Mouse (Mus musculus) small intestine, adult 2 months (tissue): Measurements from ENCODE around the gene Zfhx3. TPM values are rescaled to one million over a fixed set of nuclear protein-coding genes. Genes with fewer than 3 reads are reported as not detected.

ENCODE experiments used
- H3K27ac ChIP-seq: fragments of 200-500 bp; 2 replicates; pipeline ENCODE4 v1.5.1; 2012; ENCODE audit warnings: low read depth, low read length, control low read depth, inconsistent platforms; ENCODE audit not compliant: insufficient read depth
- H3K27me3 ChIP-seq: fragments of 200-500 bp; 2 replicates; pipeline ENCODE4 v1.6.1; 2012; ENCODE audit warnings: mild to moderate bottlenecking, moderate library complexity, low read length, inconsistent platforms; ENCODE audit not compliant: control insufficient read depth, insufficient read depth
- H3K36me3 ChIP-seq: fragments of 200-500 bp; 2 replicates; pipeline ENCODE4 v1.6.1; 2012; ENCODE audit warnings: mild to moderate bottlenecking, low read length, control low read depth, inconsistent platforms; ENCODE audit not compliant: control insufficient read depth, insufficient read depth
- H3K4me1 ChIP-seq: fragments of 200-500 bp; 2 replicates; pipeline ENCODE4 v1.6.1; 2012; ENCODE audit warnings: low read length, inconsistent platforms, mixed read lengths; ENCODE audit not compliant: control insufficient read depth, insufficient read depth, insufficient read length
- H3K4me3 ChIP-seq: fragments of 200-500 bp; 2 replicates; pipeline ENCODE4 v1.5.1; 2012; ENCODE audit warnings: low read depth, mild to moderate bottlenecking, control low read depth, inconsistent platforms, low read length, moderate library complexity
- CTCF ChIP-seq: fragments of 200-500 bp; IDR thresholded peaks from 2 replicates; pipeline ENCODE4 v1.5.1; 2012; ENCODE audit warnings: low read depth, mild to moderate bottlenecking, control low read depth, inconsistent platforms, low read length, moderate library complexity, mixed read lengths; ENCODE audit not compliant: insufficient replicate concordance, insufficient read length; ENCODE audit errors: extremely low read depth
- POLR2A ChIP-seq: fragments of 200-500 bp; IDR thresholded peaks from 2 replicates; pipeline ENCODE4 v1.6.1; 2012; ENCODE audit warnings: low read depth, mild to moderate bottlenecking, control low read depth, inconsistent platforms, low read length, moderate library complexity
- WGBS: fragments of 180-500 bp; shearing (Covaris S2); methylation state at CpG from one replicate; pipeline ENCODE4 v1.1.7; 2018; 5-methylcytosine and 5-hydroxymethylcytosine counted together
- polyA plus RNA-seq: library from polyadenylated mRNA; depleted of rRNA; stranded (reverse); fragments of >200 nt; gene quantifications from 2 replicates; pipeline ENCODE4 v1.2.3, GENCODE M21; 2012

Zfhx3 gene
- polyA plus RNA-seq, 1 experiment: 2.0 TPM

GRCm38 (mm10) chr8:108708833-108709387, 766.5 kb downstream of the Zfhx3 start:
- TF ChIP-seq CTCF: no peak
- no peak for TF ChIP-seq POLR2A

GRCm38 (mm10) chr8:108709441-108709840, 767.0 kb downstream of the Zfhx3 start:
- TF ChIP-seq POLR2A (no peak), CTCF (no peak)
- no peaks in the 10 kb centered on the region for H3K36me3 ChIP-seq
- 74% methylated on average over 2 of the region's 2 CpGs for WGBS
- H3K4me1 ChIP-seq: peaks cover 3% of the 10 kb centered on the region
- no peak overlapping the region for H3K27ac ChIP-seq
- H3K27me3 ChIP-seq: peaks cover 7% of the 10 kb centered on the region; the same call in 1 of the 2 replicates
- H3K4me3 ChIP-seq: no peak overlapping the region

More at GRCm38 (mm10) chr8:108708833-108709387, 766.5 kb downstream of the Zfhx3 start:
- no peaks in the 10 kb centered on the region for H3K36me3 ChIP-seq
- H3K27me3 ChIP-seq: peaks cover 9% of the 10 kb centered on the region; the same call in 1 of the 2 replicates
- H3K4me3 ChIP-seq: no peak overlapping the region
- H3K4me1 ChIP-seq: peaks cover 3% of the 10 kb centered on the region
- no peak overlapping the region for H3K27ac ChIP-seq
- WGBS: 56% methylated on average over 8 of the region's 8 CpGs

GRCm38 (mm10) chr8:108709928-108710606, 767.6 kb downstream of the Zfhx3 start:
- 91% methylated on average over 13 of the region's 13 CpGs for WGBS
- no peaks in the 10 kb centered on the region for H3K36me3 ChIP-seq
- H3K27ac ChIP-seq: no peak overlapping the region
- peaks cover 2% of the 10 kb centered on the region; the same call in 1 of the 2 replicates for H3K27me3 ChIP-seq
- TF ChIP-seq POLR2A (no peak), CTCF (no peak)
- H3K4me3 ChIP-seq: no peak overlapping the region
- peaks cover 4% of the 10 kb centered on the region for H3K4me1 ChIP-seq

GRCm38 (mm10) chr8:108710607-108711489, 768.4 kb downstream of the Zfhx3 start:
- WGBS: 63% methylated on average over 8 of the region's 8 CpGs
- peaks cover 2% of the 10 kb centered on the region; the same call in 1 of the 2 replicates for H3K27me3 ChIP-seq
- H3K4me3 ChIP-seq: no peak overlapping the region
- no peaks in the 10 kb centered on the region for H3K36me3 ChIP-seq
- 0 out of 2 replicates have a peak overlapping the region, but pooled peaks have one; percentile 26 for H3K27ac ChIP-seq
- H3K4me1 ChIP-seq: peaks cover 7% of the 10 kb centered on the region
- TF ChIP-seq POLR2A: no peak
- no peak for TF ChIP-seq CTCF

GRCm38 (mm10) chr8:108711490-108711793, 769.0 kb downstream of the Zfhx3 start:
- TF ChIP-seq POLR2A: no peak
- TF ChIP-seq CTCF: no peak
- WGBS: 82% methylated on average over 5 of the region's 5 CpGs
- H3K4me1 ChIP-seq: peaks cover 7% of the 10 kb centered on the region

GRCm38 (mm10) chr8:108712001-108712411, 769.6 kb downstream of the Zfhx3 start:
- WGBS: 78% methylated on average over 14 of the region's 14 CpGs
- H3K4me1 ChIP-seq: peaks cover 7% of the 10 kb centered on the region
- H3K36me3 ChIP-seq: no peaks in the 10 kb centered on the region
- H3K4me3 ChIP-seq: no peak overlapping the region
- H3K27ac ChIP-seq: no peak overlapping the region
- TF ChIP-seq CTCF (no peak), POLR2A (no peak)
- peaks cover 2% of the 10 kb centered on the region; the same call in 1 of the 2 replicates for H3K27me3 ChIP-seq

More at GRCm38 (mm10) chr8:108711490-108711793, 769.0 kb downstream of the Zfhx3 start:
- H3K4me3 ChIP-seq: no peak overlapping the region
- H3K27me3 ChIP-seq: peaks cover 2% of the 10 kb centered on the region; the same call in 1 of the 2 replicates
- no peaks in the 10 kb centered on the region for H3K36me3 ChIP-seq
- no peak overlapping the region for H3K27ac ChIP-seq

GRCm38 (mm10) chr8:108712607-108713006, 770.2 kb downstream of the Zfhx3 start:
- no peak for TF ChIP-seq POLR2A
- no peak for TF ChIP-seq CTCF
- peaks cover 4% of the 10 kb centered on the region; the same call in 1 of the 2 replicates for H3K4me1 ChIP-seq
- peaks cover 2% of the 10 kb centered on the region; the same call in 1 of the 2 replicates for H3K27me3 ChIP-seq
- no peak overlapping the region for H3K4me3 ChIP-seq
- no peak overlapping the region for H3K27ac ChIP-seq
- no peaks in the 10 kb centered on the region for H3K36me3 ChIP-seq
- WGBS: 83% methylated on average over 4 of the region's 4 CpGs
